Mouse (Mus musculus) forebrain, embryonic 14.5 days (tissue): ENCODE results near the gene Mmab. TPM values are rescaled to one million over a fixed set of nuclear protein-coding genes. Genes with fewer than 3 reads are reported as not detected.
A peak's percentile ranks its signal among the peaks of the same experiment; 100 is the strongest.

ENCODE experiments used
- ATAC-seq: fragments of 200-750 bp; cut with Nextera tagmentation; 2 replicates; pipeline ENCODE4 v1.8.0; 2017; ENCODE audit warnings: mild to moderate bottlenecking, moderate library complexity
- DNase-seq: peaks from one replicate; pipeline ENCODE4 v3.0.0-alpha.2; 2015; ENCODE audit warnings: low spot score
- H3K27ac ChIP-seq: fragments of 300-500 bp; sonication (generic); 2 replicates; pipeline ENCODE4 v1.5.1; 2014; ENCODE audit warnings: low read depth, mild to moderate bottlenecking, control low read depth, low read length, moderate library complexity
- H3K27me3 ChIP-seq: fragments of 300-500 bp; sonication (generic); replicated peaks from 2 replicates; pipeline ENCODE4 v1.6.1; 2014; ENCODE audit warnings: low read length, control low read depth, mixed read lengths; ENCODE audit not compliant: control insufficient read depth, insufficient read depth
- H3K36me3 ChIP-seq: fragments of 300-500 bp; sonication (generic); 2 replicates; pipeline ENCODE4 v1.6.1; 2014; ENCODE audit warnings: low read length, control low read depth; ENCODE audit not compliant: control insufficient read depth, insufficient read depth
- H3K4me1 ChIP-seq: fragments of 300-500 bp; sonication (generic); 2 replicates; pipeline ENCODE4 v1.6.1; 2014; ENCODE audit warnings: antibody characterized with exemption, low read length, control low read depth; ENCODE audit not compliant: control insufficient read depth, insufficient read depth
- H3K4me2 ChIP-seq: fragments of 300-500 bp; sonication (generic); 2 replicates; pipeline ENCODE4 v1.6.1; 2014; ENCODE audit warnings: mild to moderate bottlenecking, control low read depth, low read length
- H3K4me3 ChIP-seq: fragments of 300-500 bp; sonication (generic); 2 replicates; pipeline ENCODE4 v1.5.1; 2014; ENCODE audit warnings: low read depth, low read length, control low read depth
- H3K9ac ChIP-seq: fragments of 300-500 bp; sonication (generic); 2 replicates; pipeline ENCODE4 v1.6.1; 2014; ENCODE audit warnings: mild to moderate bottlenecking, low read length, control low read depth, moderate library complexity
- H3K9me3 ChIP-seq: fragments of 300-500 bp; sonication (generic); replicated peaks from 2 replicates; pipeline ENCODE4 v1.6.1; 2016; ENCODE audit warnings: low read length, control low read depth, mixed read lengths; ENCODE audit not compliant: control insufficient read depth
- WGBS: fragments of 180-500 bp; shearing (Covaris S2); extraction: QIAGEN DNeasy Blood & Tissue Kit; methylation state at CpG from one replicate; pipeline ENCODE4 v1.1.7; 2014; 5-methylcytosine and 5-hydroxymethylcytosine counted together
- microRNA-seq: library from miRNA; unstranded; fragments of <30 nt; microRNA quantifications from one replicate; pipeline ENCODE4, GENCODE M21; 2016
- polyA plus RNA-seq: library from polyadenylated mRNA; unstranded; fragments of >200 nt; fragmentation: Nextera tagmentation; extraction: Ambion mirVana; gene quantifications from 2 replicates; pipeline ENCODE4 v1.2.1, GENCODE M21; 2014

Gene Mmab
- polyA plus RNA-seq, 1 experiment from 2014 or later, result 18.2 TPM

DNA sequence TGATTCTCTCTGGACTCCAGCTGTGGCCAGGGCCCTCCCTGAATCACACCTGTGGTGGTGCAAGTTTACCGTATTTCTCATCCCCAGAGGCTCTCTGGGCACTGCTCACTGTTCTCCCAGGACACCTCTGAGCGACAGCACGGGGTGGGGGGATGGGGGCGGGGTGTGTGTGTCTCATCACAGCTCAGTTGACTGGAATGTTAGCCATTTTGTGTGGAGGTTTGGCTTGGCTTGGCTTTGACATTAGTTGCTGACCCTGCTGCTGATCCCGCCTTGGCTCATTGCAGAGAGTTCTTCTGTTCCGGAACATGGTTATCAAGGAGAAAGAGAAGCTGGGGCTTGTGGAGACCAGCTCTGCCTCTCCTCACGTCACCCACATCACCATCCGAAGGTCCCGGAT lies 36.0 kb downstream of the Mmab start:
- Histone ChIP-seq H3K4me3 (no peak overlapping the region), H3K27ac (no peak overlapping the region), H3K4me1 (no peaks in the 10 kb centered on the region), H3K9ac (no peak overlapping the region), H3K4me2 (no peak overlapping the region), H3K9me3 (no peaks in the 10 kb centered on the region), H3K27me3 (no peaks in the 10 kb centered on the region), H3K36me3 (peaks cover 100% of the 10 kb centered on the region)
- ATAC-seq (no peak), DNase-seq (no peak)
- WGBS, result 91% methylated on average over 9 of the region's 9 CpGs

DNA sequence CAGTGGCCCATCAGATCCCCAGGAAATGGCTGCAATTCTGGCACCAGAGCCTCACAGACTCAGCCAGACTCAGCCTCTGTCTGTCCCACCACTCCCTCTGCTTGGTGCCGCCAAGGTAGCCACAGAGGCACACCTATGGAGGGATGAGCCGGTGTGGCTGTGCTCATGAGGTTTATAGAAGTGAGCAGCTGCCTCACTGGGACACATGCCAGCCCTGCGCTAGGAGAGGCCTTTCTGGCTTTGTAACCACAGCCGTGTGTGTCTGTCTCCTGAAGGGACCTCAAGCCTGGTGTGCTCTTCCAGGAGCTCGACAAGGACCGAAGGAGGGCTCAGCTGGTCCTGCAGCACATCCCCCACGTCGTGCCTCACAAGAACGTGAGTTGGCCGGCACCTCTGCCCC lies 36.6 kb downstream of the Mmab start:
- ATAC-seq, result no peak
- no peak overlapping the region for H3K4me2 ChIP-seq
- H3K27me3 ChIP-seq, result no peaks in the 10 kb centered on the region
- peak; percentile 17 for DNase-seq
- H3K4me1 ChIP-seq, result no peaks in the 10 kb centered on the region
- H3K27ac ChIP-seq, result 0 out of 2 replicates have a peak overlapping the region, but pooled peaks have one; percentile 27
- WGBS, result 80% methylated on average over 10 of the region's 10 CpGs
- H3K4me3 ChIP-seq, result no peak overlapping the region
- H3K9ac ChIP-seq, result no peak overlapping the region
- H3K9me3 ChIP-seq, result no peaks in the 10 kb centered on the region
- peaks cover 100% of the 10 kb centered on the region for H3K36me3 ChIP-seq

DNA sequence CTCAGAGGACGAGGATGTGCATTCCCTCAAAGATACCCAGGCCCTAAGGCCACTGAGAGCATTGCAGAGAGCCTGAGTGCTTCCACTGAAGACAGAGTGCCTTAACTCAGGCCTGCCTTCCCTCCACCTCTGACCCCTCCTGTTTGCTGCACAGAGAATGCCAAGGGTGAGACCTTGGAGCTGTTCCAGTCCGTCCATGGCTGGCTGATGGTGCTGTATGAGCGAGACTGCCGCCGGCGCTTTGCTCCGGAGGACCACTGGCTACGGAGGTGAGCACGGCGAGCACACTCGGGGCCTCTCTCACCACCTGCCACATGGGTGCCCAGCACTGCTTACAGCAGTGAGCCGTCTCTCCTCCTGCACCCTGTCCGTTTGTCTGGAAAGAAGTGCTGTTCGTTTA lies 37.3 kb downstream of the Mmab start:
- Histone ChIP-seq H3K4me3 (no peak overlapping the region), H3K27me3 (no peaks in the 10 kb centered on the region)

DNA sequence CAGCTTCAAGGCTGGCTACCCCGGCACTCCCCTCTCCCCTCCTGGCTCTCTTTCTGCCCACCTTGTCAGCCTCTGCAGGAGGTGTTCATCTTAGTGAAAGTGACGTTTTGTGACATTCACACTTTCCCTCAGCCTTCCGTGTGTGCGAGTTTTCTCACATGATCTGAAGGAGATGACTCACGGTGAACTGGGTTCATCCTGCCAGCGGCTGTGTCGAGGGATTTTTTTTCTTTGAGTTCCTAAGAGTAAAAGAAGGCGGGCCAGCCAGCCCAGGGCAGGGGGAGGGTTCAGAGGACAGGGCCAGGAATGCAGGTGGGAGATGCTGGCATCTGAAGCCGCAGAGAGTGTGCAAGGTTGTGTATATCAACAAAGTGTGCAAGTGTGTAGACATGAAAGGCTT lies 50.7 kb downstream of the Mmab start:
- Histone ChIP-seq H3K4me3 (no peak overlapping the region), H3K4me1 (no peaks in the 10 kb centered on the region), H3K4me2 (no peak overlapping the region), H3K27ac (no peak overlapping the region), H3K9me3 (no peaks in the 10 kb centered on the region), H3K27me3 (no peaks in the 10 kb centered on the region), H3K9ac (no peak overlapping the region), H3K36me3 (peaks cover 91% of the 10 kb centered on the region)
- 89% methylated on average over 9 of the region's 9 CpGs for WGBS
- DNase-seq (no peak), ATAC-seq (no peak)

More for the DNA sequence above, 37.3 kb downstream of the Mmab start:
- WGBS, result 95% methylated on average over 14 of the region's 14 CpGs
- DNase-seq, result no peak
- Histone ChIP-seq H3K27ac (no peak overlapping the region), H3K4me1 (no peaks in the 10 kb centered on the region), H3K36me3 (peaks cover 100% of the 10 kb centered on the region), H3K9me3 (no peaks in the 10 kb centered on the region), H3K4me2 (no peak overlapping the region), H3K9ac (no peak overlapping the region)
- no peak for ATAC-seq

DNA sequence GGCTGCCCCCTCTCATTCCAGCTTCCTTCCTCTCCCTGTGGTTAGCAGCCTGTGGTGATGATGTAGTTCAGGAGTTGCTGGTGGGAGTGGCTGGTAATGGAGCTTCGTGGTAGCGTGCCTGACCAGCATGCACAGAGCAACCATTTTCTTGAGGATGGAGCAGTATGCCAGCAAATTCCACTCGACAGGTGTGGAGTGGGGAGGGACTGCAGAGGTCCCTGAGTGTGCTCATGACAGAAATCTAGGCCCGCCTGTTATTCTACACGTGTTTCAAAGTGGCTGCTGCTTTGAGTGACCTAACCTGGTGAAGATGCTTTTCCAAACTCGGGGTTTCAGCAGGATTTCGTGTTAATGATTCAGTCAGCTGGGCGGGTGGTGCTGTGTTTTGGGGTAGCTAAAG lies 59.4 kb downstream of the Mmab start:
- Histone ChIP-seq H3K27ac (no peak overlapping the region), H3K4me1 (peaks cover 15% of the 10 kb centered on the region), H3K9ac (no peak overlapping the region), H3K27me3 (no peaks in the 10 kb centered on the region), H3K4me3 (no peak overlapping the region), H3K4me2 (no peak overlapping the region), H3K36me3 (peaks cover 50% of the 10 kb centered on the region), H3K9me3 (no peaks in the 10 kb centered on the region)
- DNase-seq (no peak), ATAC-seq (no peak)
- 91% methylated on average over 8 of the region's 8 CpGs for WGBS

DNA sequence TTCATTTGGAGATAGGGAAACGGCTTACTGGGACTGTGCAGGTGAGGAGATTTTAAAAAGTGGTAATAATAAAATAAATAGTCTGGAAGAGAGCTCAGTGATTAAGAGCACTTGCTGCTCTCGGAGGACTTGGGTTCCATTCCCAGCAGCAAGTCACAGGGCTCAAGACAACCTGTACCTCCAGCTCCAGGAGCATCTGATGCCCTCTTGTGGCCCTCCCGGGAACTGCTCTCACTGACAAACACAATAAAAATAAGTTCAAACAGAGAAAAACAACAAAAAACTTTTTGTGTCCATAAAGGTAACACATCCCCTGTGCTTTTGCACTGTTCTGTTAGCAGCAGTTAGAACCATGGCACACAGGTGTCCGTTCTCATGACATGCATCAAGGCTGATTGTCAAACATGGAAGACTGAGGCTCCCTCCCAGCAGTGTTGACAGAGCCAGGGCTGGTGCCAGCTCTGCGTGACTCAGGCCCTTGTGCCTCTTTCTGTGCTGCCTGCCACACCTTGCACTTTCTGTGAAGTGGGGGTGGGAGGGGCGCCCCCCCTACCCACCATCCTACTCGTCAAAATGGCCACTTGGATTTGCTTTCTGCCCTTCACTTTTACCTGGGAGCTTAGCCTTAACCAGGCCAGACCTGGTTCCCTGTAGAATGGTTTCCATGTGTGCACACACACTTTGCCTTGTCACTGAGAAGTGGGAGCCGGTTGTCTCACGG lies 60.5 kb downstream of the Mmab start:
- Histone ChIP-seq H3K9me3 (no peaks in the 10 kb centered on the region), H3K4me2 (no peak overlapping the region), H3K27me3 (no peaks in the 10 kb centered on the region), H3K9ac (no peak overlapping the region), H3K36me3 (peaks cover 39% of the 10 kb centered on the region), H3K4me1 (peaks cover 25% of the 10 kb centered on the region), H3K27ac (no peak overlapping the region), H3K4me3 (no peak overlapping the region)
- WGBS, result 82% methylated on average over 9 of the region's 9 CpGs
- ATAC-seq (no peak), DNase-seq (peak; percentile 33)

Small RNAs within 50 kb of the gene (microRNA-seq; reads per million reads assigned to microRNA genes)
- not detected for gene Mir7027

Other genes with a start within 250 kb of the Mmab start
- gene Foxn4, start 170.3 kb downstream of the Mmab start, polyA plus RNA-seq, result 0.09 and 0.14 TPM in 2 replicates
- 0.36 and 0.64 TPM in 2 replicates for gene Myo1h, start 154.9 kb downstream of the Mmab start, polyA plus RNA-seq
- gene Kctd10, start 63.6 kb downstream of the Mmab start, polyA plus RNA-seq, result 87.6 and 88.4 TPM in 2 replicates
- 35.9 and 43.1 TPM in 2 replicates for gene Ube3b, start 63.5 kb downstream of the Mmab start, polyA plus RNA-seq
- gene Mvk, start 209 bp upstream of the Mmab start, polyA plus RNA-seq, result 55.9 and 58.6 TPM in 2 replicates
- 4.5 and 5.0 TPM in 2 replicates for gene Fam222a, start 124.0 kb upstream of the Mmab start, polyA plus RNA-seq
- 0.55 and 0.79 TPM in 2 replicates for gene Trpv4, start 214.4 kb upstream of the Mmab start, polyA plus RNA-seq
- 31.2 and 32.4 TPM in 2 replicates for gene Gltp, start 246.9 kb upstream of the Mmab start, polyA plus RNA-seq